Mouse (Mus musculus) cerebellum, adult 2 months (tissue): ENCODE data around the gene Lkaaear1.

Experiments used
- CTCF ChIP-seq: fragments of 200-500 bp; IDR thresholded peaks from 2 replicates; pipeline ENCODE4 v1.5.1; 2011; ENCODE audit warnings: low read depth, mild to moderate bottlenecking, control low read depth, low read length, moderate library complexity, borderline replicate concordance; ENCODE audit not compliant: insufficient read depth
- POLR2A ChIP-seq: fragments of 200-500 bp; IDR thresholded peaks from 2 replicates; pipeline ENCODE4 v1.6.1; 2011; ENCODE audit warnings: low read length, control low read depth, borderline replicate concordance; ENCODE audit not compliant: insufficient read depth

- TF ChIP-seq CTCF (no peak), POLR2A (no peak)
Measured at GRCm38 (mm10) chr2:181677096-181677754, 21.0 kb downstream of the Lkaaear1 start.
